Mouse (Mus musculus) stomach, embryonic 16.5 days (tissue): Measurements from ENCODE around the gene Adamts2. TPM values are rescaled to one million over a fixed set of nuclear protein-coding genes. Genes with fewer than 3 reads are reported as not detected.

Source experiments
- ATAC-seq: fragments of 200-750 bp; cut with Nextera tagmentation; 2 replicates; pipeline ENCODE4 v1.8.0; 2017; ENCODE audit warnings: moderate number of reproducible peaks, moderate TSS enrichment; ENCODE audit not compliant: insufficient read depth, low FRiP score
- H3K27ac ChIP-seq: fragments of 300-500 bp; sonication (generic); 2 replicates; pipeline ENCODE4 v1.5.1; 2014; ENCODE audit warnings: low read length
- H3K27me3 ChIP-seq: fragments of 300-500 bp; sonication (generic); 2 replicates; pipeline ENCODE4 v1.6.1; 2014; ENCODE audit warnings: low read length, control low read depth, mixed read lengths; ENCODE audit not compliant: control insufficient read depth, insufficient read depth
- H3K36me3 ChIP-seq: fragments of 300-500 bp; sonication (generic); 2 replicates; pipeline ENCODE4 v1.6.1; 2014; ENCODE audit warnings: low read length; ENCODE audit not compliant: control insufficient read depth, insufficient read depth
- H3K4me1 ChIP-seq: fragments of 300-500 bp; sonication (generic); 2 replicates; pipeline ENCODE4 v1.6.1; 2014; ENCODE audit warnings: low read length, control low read depth, mixed read lengths; ENCODE audit not compliant: control insufficient read depth, insufficient read depth
- H3K4me2 ChIP-seq: fragments of 300-500 bp; sonication (generic); 2 replicates; pipeline ENCODE4 v1.6.1; 2014; ENCODE audit warnings: low read depth, low read length, mixed read lengths
- H3K4me3 ChIP-seq: fragments of 300-500 bp; sonication (generic); replicated peaks from 2 replicates; pipeline ENCODE4 v1.5.1; 2014; ENCODE audit warnings: mild to moderate bottlenecking, low read length
- H3K9ac ChIP-seq: fragments of 300-500 bp; sonication (generic); 2 replicates; pipeline ENCODE4 v1.6.1; 2014; ENCODE audit warnings: low read length
- H3K9me3 ChIP-seq: fragments of 300-500 bp; sonication (generic); replicated peaks from 2 replicates; pipeline ENCODE4 v1.6.1; 2016; ENCODE audit warnings: low read length, control low read depth; ENCODE audit not compliant: control insufficient read depth
- WGBS: fragments of 180-500 bp; shearing (Covaris S2); extraction: QIAGEN DNeasy Blood & Tissue Kit; methylation state at CpG from one replicate; pipeline ENCODE4 v1.1.7; 2014; 5-methylcytosine and 5-hydroxymethylcytosine counted together
- polyA plus RNA-seq: library from polyadenylated mRNA; unstranded; fragments of >200 nt; fragmentation: Nextera tagmentation; extraction: Ambion mirVana; gene quantifications from 2 replicates; pipeline ENCODE4 v1.2.1, GENCODE M21; 2015

Gene Adamts2
- polyA plus RNA-seq, 1 experiment from 2014 or later, result 13.3 TPM

- Histone ChIP-seq H3K27ac (no peak overlapping the region), H3K9me3 (no peaks in the 10 kb centered on the region), H3K9ac (no peak overlapping the region), H3K4me2 (no peak overlapping the region), H3K36me3 (no peaks in the 10 kb centered on the region), H3K4me3 (no peak overlapping the region), H3K27me3 (peaks cover 53% of the 10 kb centered on the region), H3K4me1 (0 out of 2 replicates have a peak, but pooled peaks cover 4% of the 10 kb centered on the region)
- no peak for ATAC-seq
- WGBS, result 33% methylated on average over 3 of the region's 3 CpGs
Observed at GRCm38 (mm10) chr11:50848520-50849137, 246.7 kb downstream of the Adamts2 start.

- H3K4me3 ChIP-seq, result no peak overlapping the region
- H3K4me1 ChIP-seq, result 0 out of 2 replicates have a peak, but pooled peaks cover 4% of the 10 kb centered on the region
- H3K9ac ChIP-seq, result no peak overlapping the region
- no peaks in the 10 kb centered on the region for H3K36me3 ChIP-seq
- H3K9me3 ChIP-seq, result no peaks in the 10 kb centered on the region
- WGBS, result 2% methylated on average over 10 of the region's 10 CpGs
- ATAC-seq, result no peak
- no peak overlapping the region for H3K4me2 ChIP-seq
- H3K27ac ChIP-seq, result no peak overlapping the region
- H3K27me3 ChIP-seq, result peaks cover 53% of the 10 kb centered on the region
Observed at GRCm38 (mm10) chr11:50849310-50849709, 247.4 kb downstream of the Adamts2 start.

GRCm38 (mm10) chr11:50850177-50850735 is 248.4 kb downstream of the Adamts2 start, which contains the start of gene Grm6:
Gene Grm6 (plus strand): TSS chr11:50850685.
- Histone ChIP-seq H3K4me2 (peak within 1 kb of the TSS; percentile 71), H3K9ac (peak within 1 kb of the TSS; percentile 27; the same call in 1 of the 2 replicates), H3K36me3 (no peaks in the 10 kb centered on the region), H3K4me3 (peak within 1 kb of the TSS; percentile 45), H3K27me3 (peaks cover 53% of the 10 kb centered on the region), H3K4me1 (0 out of 2 replicates have a peak, but pooled peaks cover 4% of the 10 kb centered on the region), H3K9me3 (no peaks in the 10 kb centered on the region), H3K27ac (no peak within 1 kb of the TSS)
- 2% methylated on average over 11 of the region's 11 CpGs for WGBS
- ATAC-seq, result no peak

GRCm38 (mm10) chr11:50850989-50851601 is 249.2 kb downstream of the Adamts2 start:
- 0 out of 2 replicates have a peak, but pooled peaks have one; percentile 50 for ATAC-seq
- WGBS, result under 1% methylated on average over 72 of the region's 72 CpGs
- H3K27me3 ChIP-seq, result peaks cover 53% of the 10 kb centered on the region
- H3K4me1 ChIP-seq, result 0 out of 2 replicates have a peak, but pooled peaks cover 4% of the 10 kb centered on the region
- peak overlapping the region; percentile 27; the same call in 1 of the 2 replicates for H3K9ac ChIP-seq
- H3K27ac ChIP-seq, result no peak overlapping the region
- peak overlapping the region; percentile 71 for H3K4me2 ChIP-seq
- no peaks in the 10 kb centered on the region for H3K9me3 ChIP-seq
- H3K36me3 ChIP-seq, result no peaks in the 10 kb centered on the region
- peak overlapping the region; percentile 45 for H3K4me3 ChIP-seq

Other genes starting within 250 kb of the Adamts2 start
- 0.19 and 0.46 TPM in 2 replicates for gene Cby3, start 247.6 kb upstream of the Adamts2 start, polyA plus RNA-seq
- 346 and 352 TPM in 2 replicates for gene Hnrnph1, start 225.1 kb upstream of the Adamts2 start, polyA plus RNA-seq
- 19.5 and 20.2 TPM in 2 replicates for gene Rufy1, start 171.0 kb upstream of the Adamts2 start, polyA plus RNA-seq
- 24.9 and 25.9 TPM in 2 replicates for gene Zfp354c, start 225.6 kb downstream of the Adamts2 start, polyA plus RNA-seq
- gene Zfp879, start 239.5 kb downstream of the Adamts2 start, polyA plus RNA-seq, result 0.57 and 0.62 TPM in 2 replicates
- gene Grm6, start 248.6 kb downstream of the Adamts2 start, polyA plus RNA-seq, result 0.14 and 0.19 TPM in 2 replicates